Mouse (Mus musculus) gastrocnemius, postnatal 14 days (tissue): Measurements from ENCODE around the gene Gba. TPM values are rescaled to one million over a fixed set of nuclear protein-coding genes. Genes with fewer than 3 reads are reported as not detected.
"Not testable (repeated sequence)": the region's sequence is repeated elsewhere in the genome, so short reads cannot be mapped to it uniquely, and the experiment has no call there.

ENCODE experiments used
- DNase-seq: peaks from one replicate; pipeline ENCODE4 v3.0.0; 2021; ENCODE audit warnings: mixed read lengths
- intact Hi-C: fragments of 180-260 bp; cut with DNase I; formaldehyde crosslinking; loops from one replicate; pipeline ENCODE4 v1.15.1; 2025; ENCODE audit warnings: low total_unique reads
- total RNA-seq, 2 experiments: library from RNA; stranded (reverse); gene quantifications; 2 replicates each; pipeline ENCODE4 v1.2.3; 2021

Gba gene
- total RNA-seq, 2 experiments from 2014 or later, result 19.5 to 20.7 TPM

DNA sequence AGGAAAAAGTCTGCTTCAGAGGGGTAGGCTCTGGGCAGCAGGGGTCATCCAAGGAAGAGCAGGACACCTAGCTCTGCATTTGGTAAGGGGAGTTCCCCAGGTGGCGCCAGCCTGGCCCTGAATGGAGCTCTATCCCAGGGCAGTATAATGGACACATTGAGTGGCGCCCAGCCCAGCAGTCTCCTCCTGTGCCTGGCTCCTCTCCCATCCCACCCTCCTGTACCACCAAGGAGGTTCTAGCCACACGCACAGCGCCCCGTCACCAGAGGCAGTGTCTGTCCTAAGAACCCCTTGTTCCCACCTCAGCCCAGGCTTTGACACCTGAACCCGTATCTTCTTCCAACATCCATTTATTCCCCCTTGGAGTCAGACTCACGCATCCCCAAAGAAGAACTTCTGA is 7.0 kb downstream of the Gba start:
- intact Hi-C loops, result no loop called here

DNA sequence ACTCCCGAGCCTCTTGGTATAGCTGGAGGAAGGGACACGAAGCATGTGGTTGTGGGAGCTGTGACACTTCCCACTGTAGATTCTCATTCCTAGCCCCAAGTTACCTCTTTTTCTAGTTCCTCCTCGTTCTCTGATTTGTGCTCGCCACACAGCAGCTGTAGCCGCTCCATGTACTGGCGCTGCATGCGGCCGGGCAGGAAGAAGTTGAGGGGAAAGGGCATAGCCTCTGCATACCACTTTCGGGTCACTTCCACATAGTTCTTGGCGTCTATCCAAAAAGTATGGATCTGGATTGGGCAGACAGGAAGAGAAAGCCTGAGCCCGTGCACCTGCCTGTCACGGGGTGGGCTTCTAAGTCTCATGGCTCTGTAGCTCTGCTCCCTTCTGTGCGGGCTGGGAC is 7.4 kb downstream of the Gba start:
- DNase-seq, result no peak
- intact Hi-C loops, result no loop called here

More for the DNA sequence above, 7.0 kb downstream of the Gba start:
- no peak for DNase-seq

DNA sequence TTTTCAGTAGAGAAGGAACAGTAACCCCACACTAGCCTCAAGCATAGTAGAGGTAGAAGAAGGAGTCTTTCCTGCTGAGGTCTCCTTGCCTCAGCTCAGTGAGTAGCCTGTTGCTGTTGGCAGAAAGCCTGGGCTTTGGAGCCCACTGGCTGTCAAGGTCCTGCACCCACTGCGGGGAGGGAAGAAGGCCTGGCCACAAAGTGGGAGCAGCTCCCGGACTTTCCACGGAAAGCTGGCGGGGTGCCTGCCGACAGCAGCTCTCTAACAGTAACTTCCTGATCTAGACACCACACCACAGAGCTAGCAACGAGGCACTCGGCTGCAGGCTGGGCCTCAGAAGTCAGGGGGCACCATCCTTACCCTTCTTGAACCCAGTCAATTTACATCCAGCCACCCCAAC is 8.0 kb downstream of the Gba start:
- intact Hi-C loops, result no loop called here
- no peak for DNase-seq

DNA sequence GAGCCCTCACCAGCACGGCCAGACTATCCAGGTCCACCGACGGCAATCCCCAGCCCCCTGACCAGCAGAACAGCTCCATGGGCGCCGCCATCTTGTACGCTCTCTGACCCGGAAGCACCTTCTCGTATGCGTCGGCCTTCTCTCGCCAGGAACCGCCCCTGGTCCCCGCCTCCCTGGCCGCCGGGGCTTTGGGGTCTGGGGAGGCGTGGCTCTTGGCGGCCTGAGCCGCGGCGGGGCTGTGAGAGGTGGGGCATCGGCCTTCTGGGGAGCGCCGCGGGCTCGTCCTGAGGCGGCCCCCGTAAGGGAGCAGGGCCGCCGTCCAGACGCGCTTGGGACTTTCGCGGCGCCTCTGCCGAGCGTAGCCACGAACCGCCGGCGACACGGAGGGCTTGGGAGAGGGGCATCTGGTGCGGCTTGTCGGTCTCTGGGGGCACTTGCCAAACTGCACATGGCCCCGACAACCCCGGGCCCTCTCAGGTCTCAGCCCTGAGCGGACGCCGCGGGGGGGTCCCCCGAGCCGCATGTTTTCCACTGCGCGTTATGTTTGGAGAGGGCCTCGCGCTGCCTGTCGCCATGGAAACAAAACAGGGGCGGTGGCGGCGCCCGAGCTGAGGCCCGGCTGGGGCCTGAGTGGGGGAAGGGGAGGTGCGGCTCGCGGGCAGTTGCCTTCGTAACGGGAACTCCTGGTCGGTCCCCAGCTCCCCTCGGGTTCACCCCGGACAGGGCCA is 11.2 kb downstream of the Gba start:
- peak; percentile 95 for DNase-seq
- intact Hi-C loops, result no loop called here

DNA sequence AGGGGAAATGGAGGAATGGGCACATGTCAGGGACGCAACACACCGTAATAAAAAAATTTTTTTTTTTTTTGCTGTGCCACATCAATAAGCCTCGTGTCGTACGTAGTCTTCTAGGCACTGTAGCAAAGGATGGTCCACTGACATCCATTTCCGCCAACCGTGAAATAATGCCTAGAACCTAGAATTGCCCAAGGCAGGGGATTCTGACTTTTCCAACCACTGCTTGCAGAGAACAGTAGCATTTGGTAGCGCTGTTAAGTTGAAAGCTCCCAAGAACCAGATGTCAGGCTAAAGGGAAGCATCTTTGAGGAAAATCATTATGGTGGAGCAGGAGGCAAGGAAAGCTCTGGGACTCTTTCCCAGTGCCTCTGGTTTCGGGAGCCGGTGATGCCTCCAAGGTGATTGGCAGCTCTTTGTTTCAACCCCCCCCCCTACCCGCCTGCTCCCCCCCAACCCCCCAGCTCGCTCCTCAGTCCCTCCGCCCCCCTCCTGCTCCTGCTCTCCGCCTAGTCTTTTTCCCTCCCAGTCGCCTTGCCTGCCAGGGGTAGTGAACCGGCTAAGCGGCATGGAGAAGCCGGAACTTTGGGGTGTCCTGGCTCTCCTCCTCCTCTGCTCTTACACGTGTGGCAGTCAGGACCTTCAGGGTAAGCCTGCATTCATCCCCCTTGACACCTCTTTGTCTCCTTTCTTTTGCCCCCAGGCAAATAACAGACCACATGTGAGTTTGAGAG is 12.1 kb downstream of the Gba start, which contains the start of gene Thbs3:
Gene Thbs3, plus strand, starts transcription at position 500 of the 731 bp plus-strand sequence.
- DNase-seq, result peak; percentile 59
- intact Hi-C loops, result no loop called here

DNA sequence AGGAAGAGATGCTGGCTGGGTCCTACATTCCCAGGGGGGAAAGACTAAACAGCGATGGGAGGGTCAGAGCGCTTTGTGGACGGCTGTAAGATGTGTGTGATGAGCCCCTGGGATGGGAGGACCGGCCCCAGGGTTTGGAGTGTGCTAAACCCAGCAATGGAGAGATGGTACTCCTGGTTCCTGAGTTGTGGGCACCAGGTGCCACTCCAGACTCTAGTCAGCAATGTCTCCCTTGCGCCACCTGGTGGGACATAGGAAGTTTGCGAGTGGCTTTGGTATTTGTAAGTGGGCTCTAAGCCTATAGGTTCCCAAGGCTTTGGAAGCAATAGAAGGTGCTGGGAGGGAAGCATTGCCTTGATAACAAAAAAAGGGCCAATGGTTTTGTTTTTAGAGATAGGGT is 13.1 kb downstream of the Gba start:
- intact Hi-C loops, result loop anchor here (2.0 kb wide), 1 partner anchor 127 kb away; no protein-coding TSS in a partner anchor

DNA sequence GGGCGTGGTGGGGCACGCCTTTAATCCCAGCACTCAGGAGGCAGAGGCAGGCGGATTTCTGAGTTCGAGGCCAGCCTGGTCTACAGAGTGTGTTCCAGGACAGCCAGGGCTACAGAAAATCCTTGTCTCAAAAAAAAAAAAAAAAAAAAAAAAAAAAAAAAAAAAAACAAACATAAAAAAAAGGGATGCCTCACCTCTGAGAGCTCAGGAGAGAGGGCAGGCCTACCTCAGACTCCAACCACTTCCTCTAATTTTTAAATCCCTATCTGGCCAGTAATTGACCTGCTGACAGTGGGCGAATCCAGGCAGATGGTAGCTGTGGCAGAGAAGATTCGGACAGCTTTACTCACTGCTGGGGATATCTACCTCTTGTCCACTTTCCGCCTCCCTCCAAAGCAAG is 13.7 kb downstream of the Gba start:
- intact Hi-C loops, result loop anchor here (2.0 kb wide), 1 partner anchor 128 kb away; no protein-coding TSS in a partner anchor

More for the DNA sequence above, 13.1 kb downstream of the Gba start:
- peak; percentile 76 for DNase-seq

DNA sequence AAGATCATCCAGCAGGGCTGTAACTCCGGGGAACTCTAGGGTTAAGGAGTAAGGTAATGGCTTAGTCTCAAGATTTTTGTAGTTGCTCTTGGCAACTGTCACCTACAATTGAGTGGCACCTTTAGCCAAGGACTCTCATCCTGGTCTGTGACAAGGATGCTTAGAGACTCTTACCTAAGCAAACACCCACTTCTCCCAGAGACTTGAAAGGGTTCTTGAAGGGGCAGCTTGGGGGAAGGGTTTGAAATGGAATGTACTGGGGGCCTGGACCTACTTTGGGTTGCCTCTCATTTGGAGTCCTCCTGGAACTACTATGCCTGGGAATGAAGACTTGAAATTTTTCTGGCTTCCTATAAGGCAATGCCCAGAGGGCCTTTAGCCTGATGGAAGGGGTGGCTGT is 15.5 kb downstream of the Gba start:
- no peak for DNase-seq
- intact Hi-C loops, result no loop called here

More for the DNA sequence above, 13.7 kb downstream of the Gba start:
- DNase-seq, result not testable (repeated sequence)

DNA sequence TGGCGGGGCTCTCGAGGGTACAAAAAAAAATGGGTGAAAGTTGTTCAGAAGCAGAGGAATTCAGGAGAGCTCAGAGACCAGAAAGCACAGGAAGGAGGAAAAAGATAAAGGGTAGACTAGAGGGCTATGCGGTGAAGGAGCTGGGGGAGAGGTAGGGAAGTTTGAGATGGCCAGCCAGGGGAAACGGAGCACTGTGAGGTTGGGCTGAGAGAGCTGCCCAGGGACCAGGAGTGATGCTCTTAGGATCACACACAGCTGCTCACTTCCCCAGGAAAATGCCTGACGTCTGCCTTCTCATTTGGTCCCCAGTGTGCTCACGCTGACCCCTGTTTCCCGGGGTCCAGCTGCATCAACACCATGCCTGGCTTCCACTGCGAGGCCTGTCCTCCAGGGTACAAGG is 16.8 kb downstream of the Gba start:
- DNase-seq, result no peak
- intact Hi-C loops, result no loop called here

DNA sequence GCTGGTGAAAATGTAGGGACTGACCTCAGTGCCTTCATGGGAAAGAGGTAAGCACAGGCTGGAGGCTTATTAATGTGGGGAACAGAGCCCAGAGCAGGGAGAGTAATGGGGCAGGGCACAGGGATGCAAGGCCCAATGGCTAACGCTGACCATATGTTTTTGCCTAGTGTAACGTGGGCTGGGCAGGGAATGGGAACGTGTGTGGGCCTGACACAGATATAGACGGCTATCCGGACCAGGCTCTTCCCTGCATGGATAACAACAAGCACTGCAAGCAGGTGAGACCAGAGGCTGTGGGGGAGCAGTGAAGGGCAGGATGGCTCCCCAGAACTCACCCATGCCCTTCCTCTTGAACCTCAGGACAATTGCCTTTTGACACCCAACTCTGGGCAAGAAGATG is 18.4 kb downstream of the Gba start:
- intact Hi-C loops, result no loop called here
- DNase-seq, result no peak

DNA sequence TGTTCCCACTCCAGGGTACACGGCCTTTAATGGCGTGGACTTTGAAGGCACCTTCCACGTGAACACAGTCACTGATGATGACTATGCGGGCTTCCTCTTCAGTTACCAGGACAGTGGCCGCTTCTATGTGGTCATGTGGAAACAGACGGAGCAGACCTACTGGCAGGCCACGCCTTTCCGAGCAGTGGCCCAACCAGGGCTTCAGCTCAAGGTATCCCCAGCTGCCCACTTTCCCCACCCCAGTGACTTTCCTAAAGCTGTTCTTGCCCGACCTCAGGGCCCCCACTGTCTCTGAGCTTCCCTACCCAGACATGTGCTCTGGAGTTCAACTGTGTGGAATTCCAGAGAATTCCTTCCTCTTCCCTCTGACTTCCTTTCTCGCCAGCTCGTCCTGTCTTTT is 22.1 kb downstream of the Gba start:
- no peak for DNase-seq
- intact Hi-C loops, result no loop called here

DNA sequence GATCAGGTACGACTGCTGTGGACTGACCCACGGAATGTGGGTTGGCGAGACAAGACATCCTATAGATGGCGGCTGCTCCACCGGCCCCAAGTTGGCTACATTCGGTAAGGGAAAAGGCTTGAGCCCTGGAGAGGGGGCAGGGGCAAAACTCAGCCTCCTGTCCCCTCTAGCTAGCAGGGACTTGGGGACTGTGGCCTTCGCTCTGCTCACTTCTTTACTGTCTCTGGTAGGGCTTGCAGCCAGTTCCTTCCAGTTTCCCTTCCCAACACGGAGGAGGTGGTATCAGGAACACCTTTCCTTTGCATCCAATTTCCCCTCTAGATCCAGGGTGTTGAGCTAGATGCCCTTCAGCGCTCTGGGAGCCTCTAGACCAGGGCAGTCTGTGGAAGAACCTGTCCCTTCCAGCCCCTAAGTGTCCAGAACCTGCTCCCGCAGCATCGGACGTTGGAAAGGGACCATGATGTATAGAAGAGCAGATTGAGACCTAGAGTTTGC is 22.6 kb downstream of the Gba start:
- intact Hi-C loops, result no loop called here
- DNase-seq, result no peak

DNA sequence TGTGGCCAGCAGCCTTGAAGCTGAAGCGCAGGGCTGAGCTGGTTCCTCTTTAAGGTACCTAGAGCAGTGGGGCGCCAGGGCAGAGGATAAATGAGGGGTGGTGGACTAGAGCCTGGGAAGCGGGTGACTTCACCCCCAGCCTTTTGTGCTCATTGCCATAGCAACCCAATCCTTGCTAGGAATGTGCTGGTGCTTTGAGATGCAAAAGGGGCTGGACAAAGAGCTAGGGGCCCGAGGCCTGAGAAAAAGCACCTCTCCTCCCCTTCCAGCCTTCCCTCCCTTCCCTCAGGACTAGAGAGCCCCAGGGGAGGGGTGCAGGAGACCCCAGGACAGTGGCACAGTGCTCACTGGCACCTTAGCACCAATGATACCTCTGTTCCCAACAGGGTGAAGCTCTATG is 23.2 kb downstream of the Gba start:
- no peak for DNase-seq
- intact Hi-C loops, result no loop called here

DNA sequence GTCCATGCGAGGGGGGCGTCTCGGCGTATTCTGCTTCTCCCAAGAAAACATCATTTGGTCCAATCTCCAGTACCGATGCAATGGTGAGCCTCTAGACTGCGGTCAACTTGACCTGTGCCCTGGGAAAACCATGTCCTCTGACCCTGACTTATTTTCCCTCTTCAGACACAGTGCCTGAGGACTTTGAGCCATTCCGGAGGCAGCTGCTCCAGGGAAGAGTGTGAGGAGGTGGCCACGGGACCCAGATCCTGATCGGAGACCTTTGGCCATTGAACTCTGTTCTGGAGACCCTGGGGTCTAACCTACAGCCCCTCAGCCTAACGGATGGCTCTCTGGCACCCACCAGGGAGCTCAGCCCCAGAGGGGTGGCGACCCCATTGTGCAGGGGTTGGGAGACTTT is 23.6 kb downstream of the Gba start:
- no peak for DNase-seq

DNA sequence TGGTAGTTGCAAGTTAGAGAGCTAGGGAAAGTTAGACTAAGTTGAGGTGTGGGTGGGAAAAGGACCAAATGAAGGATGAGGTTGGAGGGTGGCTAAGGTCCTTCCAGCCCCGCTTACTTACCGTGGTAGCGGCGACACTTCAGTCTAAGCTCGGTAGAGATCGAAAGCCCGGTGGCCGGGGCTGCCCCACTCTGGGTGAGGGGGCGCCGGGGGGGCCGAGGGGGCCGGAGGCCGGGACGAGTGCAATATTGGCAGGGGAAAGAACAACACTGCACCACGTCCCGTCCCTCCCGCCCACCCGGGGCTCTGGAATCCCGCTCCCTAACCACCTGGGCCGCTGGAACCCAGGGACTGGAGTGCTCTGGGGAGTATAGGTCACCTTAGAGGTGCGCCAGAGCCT is 24.2 kb downstream of the Gba start, which contains the start of gene Mtx1:
Gene Mtx1, minus strand, starts transcription at position 189 of the 400 bp plus-strand sequence.
- DNase-seq, result no peak
- intact Hi-C loops, result no loop called here

More for the DNA sequence above, 23.6 kb downstream of the Gba start:
- intact Hi-C loops, result no loop called here

DNA sequence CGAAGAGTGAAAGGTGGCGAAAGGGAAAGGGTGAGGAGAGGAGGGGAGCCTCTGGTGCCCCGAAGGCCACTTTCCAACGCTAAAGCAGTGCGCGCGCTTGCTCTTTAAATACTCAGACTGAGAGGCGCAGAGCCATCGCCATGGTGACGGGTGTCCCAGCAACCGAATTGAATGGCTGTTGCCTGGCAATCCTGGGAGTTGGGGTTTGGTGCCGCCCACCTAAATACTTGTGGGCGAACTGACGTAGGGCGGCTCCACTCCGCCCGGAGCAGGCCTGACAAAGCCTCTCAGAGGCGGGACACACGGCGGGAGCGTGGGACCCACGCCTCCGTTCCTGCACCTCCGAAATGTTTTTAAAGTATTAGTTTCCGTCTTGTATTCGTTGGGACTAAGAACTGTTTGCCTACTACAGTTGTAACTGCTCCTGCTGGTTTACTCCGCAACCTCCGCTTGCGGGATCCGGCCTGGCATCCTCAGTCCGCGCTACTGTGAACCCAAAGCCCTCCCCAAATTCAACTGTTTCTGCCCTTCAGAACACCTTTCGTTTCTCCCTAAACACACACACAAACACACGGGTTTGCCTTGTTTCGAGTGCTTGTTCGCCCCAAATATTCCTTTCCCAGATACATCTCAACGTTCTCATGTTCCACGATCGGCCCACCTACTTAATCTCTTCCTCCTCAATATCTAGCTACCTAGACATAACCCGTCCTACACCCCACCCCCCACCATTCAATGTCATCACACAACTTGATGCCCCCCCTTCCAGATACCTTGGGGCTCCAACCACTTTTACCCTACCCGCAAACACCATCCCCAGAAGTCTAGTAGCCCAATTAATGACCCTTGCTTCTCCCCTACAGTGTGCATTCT is 24.8 kb downstream of the Gba start:
- intact Hi-C loops, result no loop called here
- DNase-seq, result peak; percentile 69

DNA sequence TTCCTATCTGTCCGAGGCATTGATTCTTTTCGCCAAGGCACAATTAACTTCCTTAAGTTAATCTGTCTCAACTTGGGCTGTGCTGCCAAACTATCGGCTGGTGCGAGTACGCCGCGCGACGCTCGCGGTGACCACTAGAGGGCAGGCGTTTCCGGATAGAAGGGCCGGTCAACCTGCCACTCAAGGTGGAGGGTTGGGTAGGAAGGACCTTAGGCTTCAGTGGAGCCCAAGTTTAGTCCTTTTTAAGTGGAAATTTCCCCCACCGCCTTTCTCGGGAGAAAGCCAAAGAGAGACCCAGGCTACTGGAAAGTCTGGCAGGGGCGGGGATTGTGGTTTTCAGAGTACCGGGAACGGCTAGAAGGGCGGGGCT is 25.4 kb downstream of the Gba start:
- peak; percentile 78 for DNase-seq
- intact Hi-C loops, result no loop called here

DNA sequence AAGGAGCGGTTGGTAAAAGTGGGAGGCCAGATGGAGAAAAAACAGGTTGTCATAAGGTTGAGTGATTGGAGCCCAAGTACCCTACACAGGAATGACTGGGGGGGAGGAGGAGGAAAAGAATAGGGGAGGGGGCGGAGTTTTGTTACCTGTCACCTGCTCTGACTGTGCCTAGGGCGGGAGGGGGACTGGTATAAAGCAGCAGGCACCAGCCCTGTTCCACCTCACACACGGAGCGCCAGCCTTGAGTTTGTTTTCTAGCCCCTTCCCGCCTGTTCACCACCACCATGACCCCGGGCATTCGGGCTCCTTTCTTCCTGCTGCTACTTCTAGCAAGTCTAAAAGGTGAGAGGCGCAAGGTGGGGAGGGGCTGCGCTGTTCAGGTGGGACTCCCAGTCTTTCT is 26.1 kb downstream of the Gba start, which contains the start of gene Muc1:
Gene Muc1, plus strand, starts transcription at position 222 of the 400 bp plus-strand sequence.
- DNase-seq, result no peak
- intact Hi-C loops, result no loop called here

DNA sequence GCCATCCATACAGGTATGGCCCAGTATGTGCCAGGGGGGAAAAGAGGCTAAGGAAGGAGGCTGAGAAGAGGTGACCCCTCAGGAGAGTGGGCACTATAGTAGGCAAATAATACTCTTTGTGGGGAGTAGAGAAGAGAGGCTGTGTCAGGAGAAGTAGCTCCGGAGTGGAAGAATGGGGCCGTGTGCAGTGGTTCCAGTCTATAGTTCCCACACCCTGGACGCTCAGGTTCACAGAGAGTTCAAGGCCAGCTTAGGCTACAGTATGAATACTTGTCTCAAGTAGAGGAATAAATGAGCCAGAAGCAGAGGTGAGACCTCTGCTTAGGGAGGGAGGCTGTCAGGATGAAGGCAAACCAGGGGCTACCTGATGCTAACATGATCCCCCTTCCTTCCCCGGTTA is 26.5 kb downstream of the Gba start:
- no peak for DNase-seq
- intact Hi-C loops, result no loop called here

DNA sequence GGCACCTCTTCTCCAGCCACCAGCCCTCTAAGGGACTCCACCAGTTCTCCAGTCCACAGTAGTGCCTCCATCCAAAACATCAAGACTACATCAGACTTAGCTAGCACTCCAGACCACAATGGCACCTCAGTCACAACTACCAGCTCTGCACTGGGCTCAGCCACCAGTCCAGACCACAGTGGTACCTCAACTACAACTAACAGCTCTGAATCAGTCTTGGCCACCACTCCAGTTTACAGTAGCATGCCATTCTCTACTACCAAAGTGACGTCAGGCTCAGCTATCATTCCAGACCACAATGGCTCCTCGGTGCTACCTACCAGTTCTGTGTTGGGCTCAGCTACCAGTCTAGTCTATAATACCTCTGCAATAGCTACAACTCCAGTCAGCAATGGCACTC is 27.8 kb downstream of the Gba start:
- intact Hi-C loops, result no loop called here
- DNase-seq, result no peak
